Mouse (Mus musculus): Measurements from ENCODE around the gene Rnf32.

GRCm38 (mm10) chr5:29171165-29171564, 24.6 kb upstream of the Rnf32 start:
- no peak for TF ChIP-seq EP300 (IDR thresholded peaks at IDR 0.05; ENCODE audit: low read depth)
- TF ChIP-seq CTCF (IDR thresholded peaks at IDR 0.05; ENCODE audit: low read depth): no peak
